Mouse (Mus musculus): ENCODE measurements at regions not wholly inside any gene's neighbourhood (a gene's known extent, or its start where the extent isn't known, plus 50 kb on each side); places are given as distances from the start of the nearest gene placed in this dataset.

- H3K4me1 ChIP-seq (ENCODE audit: control insufficient read depth, insufficient read depth, low read length), result no peaks in the 10 kb centered on the region
- no peak overlapping the region for H3K27ac ChIP-seq (ENCODE audit: insufficient read depth, low read length)
- no peak overlapping the region for H3K4me3 ChIP-seq (ENCODE audit: insufficient read depth, low read length)
- no peak for TF ChIP-seq POLR2A (IDR thresholded peaks at IDR 0.05; ENCODE audit: low read depth, low read length)
- TF ChIP-seq CTCF (IDR thresholded peaks at IDR 0.05; ENCODE audit: borderline replicate concordance, insufficient read depth, low read length), result no peak
Measured at GRCm38 (mm10) chr6:120614526-120614925, 51.6 kb upstream of the Cecr2 start.

- no peak overlapping the region for H3K27ac ChIP-seq (ENCODE audit: insufficient read depth, low read length)
- no peak overlapping the region for H3K4me3 ChIP-seq (ENCODE audit: insufficient read depth, low read length)
- no peaks in the 10 kb centered on the region for H3K4me1 ChIP-seq (ENCODE audit: control insufficient read depth, insufficient read depth, low read length)
- TF ChIP-seq POLR2A (IDR thresholded peaks at IDR 0.05; ENCODE audit: low read depth, low read length) (no peak), CTCF (IDR thresholded peaks at IDR 0.05; ENCODE audit: borderline replicate concordance, insufficient read depth, low read length) (no peak)
Measured at GRCm38 (mm10) chr6:120612346-120612745, 53.8 kb upstream of the Cecr2 start.

GRCm38 (mm10) chr6:120609858-120610257 is 56.3 kb upstream of the Cecr2 start:
- Histone ChIP-seq H3K4me1 (ENCODE audit: control insufficient read depth, insufficient read depth, low read length) (no peaks in the 10 kb centered on the region), H3K4me3 (ENCODE audit: insufficient read depth, low read length) (no peak overlapping the region), H3K27ac (ENCODE audit: insufficient read depth, low read length) (no peak overlapping the region)
- TF ChIP-seq CTCF (IDR thresholded peaks at IDR 0.05; ENCODE audit: borderline replicate concordance, insufficient read depth, low read length), result no peak
- no peak for TF ChIP-seq POLR2A (IDR thresholded peaks at IDR 0.05; ENCODE audit: low read depth, low read length)

GRCm38 (mm10) chr6:120605471-120605870 is 60.7 kb upstream of the Cecr2 start:
- no peaks in the 10 kb centered on the region for H3K4me1 ChIP-seq (ENCODE audit: control insufficient read depth, insufficient read depth, low read length)
- no peak overlapping the region for H3K27ac ChIP-seq (ENCODE audit: insufficient read depth, low read length)
- TF ChIP-seq POLR2A (IDR thresholded peaks at IDR 0.05; ENCODE audit: low read depth, low read length) (no peak), CTCF (IDR thresholded peaks at IDR 0.05; ENCODE audit: borderline replicate concordance, insufficient read depth, low read length) (no peak)
- no peak overlapping the region for H3K4me3 ChIP-seq (ENCODE audit: insufficient read depth, low read length)

GRCm38 (mm10) chr6:120604020-120604958 is 61.9 kb upstream of the Cecr2 start:
- Histone ChIP-seq H3K27ac (ENCODE audit: insufficient read depth, low read length) (no peak overlapping the region), H3K4me1 (ENCODE audit: control insufficient read depth, insufficient read depth, low read length) (no peaks in the 10 kb centered on the region), H3K4me3 (ENCODE audit: insufficient read depth, low read length) (no peak overlapping the region)
- TF ChIP-seq POLR2A (IDR thresholded peaks at IDR 0.05; ENCODE audit: low read depth, low read length), result no peak
- no peak for TF ChIP-seq CTCF (IDR thresholded peaks at IDR 0.05; ENCODE audit: borderline replicate concordance, insufficient read depth, low read length)

GRCm38 (mm10) chr6:120603454-120603853 is 62.7 kb upstream of the Cecr2 start:
- no peak overlapping the region for H3K4me3 ChIP-seq (ENCODE audit: insufficient read depth, low read length)
- TF ChIP-seq CTCF (IDR thresholded peaks at IDR 0.05; ENCODE audit: borderline replicate concordance, insufficient read depth, low read length) (no peak), POLR2A (IDR thresholded peaks at IDR 0.05; ENCODE audit: low read depth, low read length) (no peak)
- H3K27ac ChIP-seq (ENCODE audit: insufficient read depth, low read length), result no peak overlapping the region
- no peaks in the 10 kb centered on the region for H3K4me1 ChIP-seq (ENCODE audit: control insufficient read depth, insufficient read depth, low read length)

GRCm38 (mm10) chr6:120600376-120600775 is 65.8 kb upstream of the Cecr2 start:
- Histone ChIP-seq H3K4me1 (ENCODE audit: control insufficient read depth, insufficient read depth, low read length) (no peaks in the 10 kb centered on the region), H3K4me3 (ENCODE audit: insufficient read depth, low read length) (no peak overlapping the region), H3K27ac (ENCODE audit: insufficient read depth, low read length) (no peak overlapping the region)
- TF ChIP-seq CTCF (IDR thresholded peaks at IDR 0.05; ENCODE audit: borderline replicate concordance, insufficient read depth, low read length) (no peak), POLR2A (IDR thresholded peaks at IDR 0.05; ENCODE audit: low read depth, low read length) (no peak)

GRCm38 (mm10) chr6:120598471-120598870 is 67.4 kb upstream of the Hdhd5 start:
- Histone ChIP-seq H3K27ac (ENCODE audit: insufficient read depth, low read length) (no peak overlapping the region), H3K4me3 (ENCODE audit: insufficient read depth, low read length) (no peak overlapping the region), H3K4me1 (ENCODE audit: control insufficient read depth, insufficient read depth, low read length) (no peaks in the 10 kb centered on the region)
- TF ChIP-seq POLR2A (IDR thresholded peaks at IDR 0.05; ENCODE audit: low read depth, low read length) (no peak), CTCF (IDR thresholded peaks at IDR 0.05; ENCODE audit: borderline replicate concordance, insufficient read depth, low read length) (no peak)

- no peak for TF ChIP-seq CTCF (IDR thresholded peaks at IDR 0.05; ENCODE audit: borderline replicate concordance, insufficient read depth, low read length)
- TF ChIP-seq POLR2A (IDR thresholded peaks at IDR 0.05; ENCODE audit: low read depth, low read length), result no peak
- no peak overlapping the region for H3K4me3 ChIP-seq (ENCODE audit: insufficient read depth, low read length)
Measured at GRCm38 (mm10) chr6:120597887-120598286, 66.8 kb upstream of the Hdhd5 start.

GRCm38 (mm10) chr6:120596717-120597116 is 65.6 kb upstream of the Hdhd5 start:
- TF ChIP-seq CTCF (IDR thresholded peaks at IDR 0.05; ENCODE audit: borderline replicate concordance, insufficient read depth, low read length), result no peak
- TF ChIP-seq POLR2A (IDR thresholded peaks at IDR 0.05; ENCODE audit: low read depth, low read length), result no peak
- no peaks in the 10 kb centered on the region for H3K4me1 ChIP-seq (ENCODE audit: control insufficient read depth, insufficient read depth, low read length)
- H3K27ac ChIP-seq (ENCODE audit: insufficient read depth, low read length), result no peak overlapping the region
- H3K4me3 ChIP-seq (ENCODE audit: insufficient read depth, low read length), result no peak overlapping the region

More at GRCm38 (mm10) chr6:120597887-120598286, 66.8 kb upstream of the Hdhd5 start:
- Histone ChIP-seq H3K27ac (ENCODE audit: insufficient read depth, low read length) (no peak overlapping the region), H3K4me1 (ENCODE audit: control insufficient read depth, insufficient read depth, low read length) (no peaks in the 10 kb centered on the region)
